ENCODE assay signal across 8 mouse cellular contexts in the genomic region with DNA sequence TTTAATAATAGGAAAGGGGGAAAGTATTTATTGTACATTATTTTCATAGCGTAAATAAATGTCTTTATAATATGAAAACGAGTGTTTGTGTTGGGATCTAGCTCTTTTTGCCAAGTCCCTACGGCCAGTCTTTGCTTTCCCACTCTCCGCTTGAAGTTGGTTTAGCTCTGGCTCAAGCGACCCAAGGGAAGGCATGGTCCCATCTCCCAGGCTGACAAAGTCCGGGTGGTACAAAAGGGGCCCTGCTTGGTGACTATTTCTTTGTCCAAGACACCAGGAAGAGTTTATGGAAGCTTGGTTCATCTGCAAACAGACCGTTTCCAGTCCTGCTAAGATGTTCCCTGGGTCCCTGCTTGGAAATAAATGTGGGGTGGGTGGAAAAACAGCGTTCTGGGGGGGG. TPM values are rescaled to one million over a fixed set of nuclear protein-coding genes. Genes with fewer than 3 reads are reported as not detected.
DNase-seq lines count a peak whose midpoint lies in the region; ATAC-seq and TF ChIP-seq lines count a peak whose summit lies in the region.
"Had no signal": no experiment of that assay in that cellular context is flagged by ENCODE, and none has a peak within 500 bp of the region (broad histone marks: within the 10 kb centered on the region; RNA-seq: fewer than 3 reads in every experiment).

No protein-coding gene starts in this region.

- WGBS in kidney, adult 2 months = 11% methylated on average over 8 of the region's 8 CpGs
- 7% methylated on average over 8 of the region's 8 CpGs for whole genome bisulfite sequencing in embryonic facial prominence, embryonic 13.5 days
- 6% methylated on average over 8 of the region's 8 CpGs for WGBS in hindbrain, embryonic 15.5 days
- WGBS in liver, postnatal 0 days (ENCODE audit: insufficient replicate concordance) = 23% methylated on average over 8 of the region's 8 CpGs

- peak overlapping the region; percentile 49; the same call in 1 of the 2 replicates for H3K4me2 ChIP-seq in embryonic facial prominence, embryonic 13.5 days
- H3K4me2 ChIP-seq in hindbrain, embryonic 15.5 days = peak overlapping the region; percentile 60
- H3K4me2 ChIP-seq in liver, postnatal 0 days (ENCODE audit: low read depth, low read length) = peak overlapping the region; percentile 51

- no peak for TF ChIP-seq EP300 in liver, postnatal 0 days (IDR thresholded peaks at IDR 0.05; ENCODE audit: low read depth)

- H3K4me3 ChIP-seq in kidney, adult 2 months (ENCODE audit: insufficient read depth, low read depth, low read length) = peak overlapping the region; percentile 56
- no peak overlapping the region for H3K4me3 ChIP-seq in embryonic facial prominence, embryonic 13.5 days
- peak overlapping the region; percentile 55 for H3K4me3 ChIP-seq in hindbrain, embryonic 15.5 days
- H3K4me3 ChIP-seq in liver, postnatal 0 days (ENCODE audit: low read depth, low read length) = no peak overlapping the region

- peaks cover 8% of the 10 kb centered on the region; the same call in 1 of the 2 replicates for H3K4me1 ChIP-seq in kidney, adult 2 months (ENCODE audit: control insufficient read depth, insufficient read depth, low read length)
- H3K4me1 ChIP-seq in embryonic facial prominence, embryonic 13.5 days = peaks cover 11% of the 10 kb centered on the region; the same call in 1 of the 2 replicates
- H3K4me1 ChIP-seq in hindbrain, embryonic 15.5 days (replicated peaks) = peaks cover 22% of the 10 kb centered on the region
- no peaks in the 10 kb centered on the region for H3K4me1 ChIP-seq in liver, postnatal 0 days (ENCODE audit: insufficient read depth)

- TF ChIP-seq CTCF in kidney, adult 2 months (conservative IDR thresholded peaks at IDR 0.05; ENCODE audit: insufficient read depth, insufficient read length, low read depth, low read length) = no peak
- no peak for TF ChIP-seq CTCF in liver, postnatal 0 days (IDR thresholded peaks at IDR 0.05; ENCODE audit: low read depth)

- no peak overlapping the region for H3K9ac ChIP-seq in embryonic facial prominence, embryonic 13.5 days
- peak overlapping the region; percentile 50 for H3K9ac ChIP-seq in hindbrain, embryonic 15.5 days
- no peak overlapping the region for H3K9ac ChIP-seq in liver, postnatal 0 days (replicated peaks)

- no peaks in the 10 kb centered on the region for H3K27me3 ChIP-seq in kidney, adult 2 months (replicated peaks; ENCODE audit: control insufficient read depth, insufficient read depth, low read length)
- H3K27me3 ChIP-seq in embryonic facial prominence, embryonic 13.5 days = peaks cover 96% of the 10 kb centered on the region
- peaks cover 20% of the 10 kb centered on the region; the same call in 1 of the 2 replicates for H3K27me3 ChIP-seq in hindbrain, embryonic 15.5 days
- H3K27me3 ChIP-seq in liver, postnatal 0 days (ENCODE audit: insufficient read depth, low read length) = peaks cover 79% of the 10 kb centered on the region

- TF ChIP-seq POLR2A in kidney, adult 2 months (IDR thresholded peaks at IDR 0.05; ENCODE audit: low read depth, low read length) = no peak

- H3K36me3 ChIP-seq in kidney, adult 2 months (ENCODE audit: control insufficient read depth, insufficient read depth, low read length) = no peaks in the 10 kb centered on the region
- no peaks in the 10 kb centered on the region for H3K36me3 ChIP-seq in embryonic facial prominence, embryonic 13.5 days
- H3K36me3 ChIP-seq in hindbrain, embryonic 15.5 days = no peaks in the 10 kb centered on the region
- no peaks in the 10 kb centered on the region for H3K36me3 ChIP-seq in liver, postnatal 0 days (replicated peaks; ENCODE audit: insufficient read depth, low read length)

- DNase-seq in kidney, adult 2 months = peak; percentile 55
- DNase-seq in kidney, adult 11 months = no peak
- no peak for DNase-seq in liver, postnatal 0 days
- DNase-seq in natural killer cell, adult 2 months (ENCODE audit: low spot score in 2 of 2) = no peak
- no peak for DNase-seq in ovary, postnatal 14 days (ENCODE audit: low spot score)

- no peaks in the 10 kb centered on the region for H3K9me3 ChIP-seq in embryonic facial prominence, embryonic 13.5 days
- H3K9me3 ChIP-seq in hindbrain, embryonic 15.5 days = no peaks in the 10 kb centered on the region
- H3K9me3 ChIP-seq in liver, postnatal 0 days (ENCODE audit: low read length) = no peaks in the 10 kb centered on the region

- no peak for ATAC-seq in embryonic facial prominence, embryonic 13.5 days (ENCODE audit: insufficient number of reproducible peaks, insufficient read depth, low FRiP score, low TSS enrichment, low read depth)
- ATAC-seq in hindbrain, embryonic 15.5 days (ENCODE audit: low FRiP score, low read depth) = no peak
- no peak for ATAC-seq in liver, postnatal 0 days
- ATAC-seq: activated CD4-positive, CD25-positive, alpha-beta regulatory T cell, adult 4 months had no signal

- H3K27ac ChIP-seq in kidney, adult 2 months (ENCODE audit: insufficient read depth, low read depth, low read length) = peak overlapping the region; percentile 95
- no peak overlapping the region for H3K27ac ChIP-seq in embryonic facial prominence, embryonic 13.5 days
- H3K27ac ChIP-seq in hindbrain, embryonic 15.5 days (replicated peaks) = peak overlapping the region; percentile 97
- H3K27ac ChIP-seq in liver, postnatal 0 days (ENCODE audit: low read depth) = no peak overlapping the region

RNA-seq across cellular contexts. Expression of a gene that starts 3.6 kb away (rescaled TPM):
- 22.8 and 28.4 TPM in 2 replicates for polyA plus RNA-seq in kidney, adult 2 months (2012; rRNA removed)
- 0.28 and 0.52 TPM in 2 replicates for polyA plus RNA-seq in embryonic facial prominence, embryonic 13.5 days (2015; fragmentation: Nextera tagmentation; extraction: Ambion mirVana)
- polyA plus RNA-seq in hindbrain, embryonic 15.5 days (2015; fragmentation: Nextera tagmentation; extraction: Ambion mirVana) = 26.8 and 32.9 TPM in 2 replicates
- 0.67 and 1.1 TPM in 2 replicates for polyA plus RNA-seq in liver, postnatal 0 days (2015; fragmentation: Nextera tagmentation; extraction: Ambion mirVana)
- polyA plus RNA-seq: activated CD4-positive, CD25-positive, alpha-beta regulatory T cell, adult 4 months had no signal

RNA-seq across cellular contexts. Expression of a gene that starts 11.6 kb away (rescaled TPM):
- polyA plus RNA-seq in kidney, adult 2 months (2012; rRNA removed) = not detected in 2 replicates
- polyA plus RNA-seq in embryonic facial prominence, embryonic 13.5 days (2015; fragmentation: Nextera tagmentation; extraction: Ambion mirVana) = not detected in 2 replicates
- 0.30 and 0.52 TPM in 2 replicates for polyA plus RNA-seq in hindbrain, embryonic 15.5 days (2015; fragmentation: Nextera tagmentation; extraction: Ambion mirVana)
- not detected in 2 replicates for polyA plus RNA-seq in liver, postnatal 0 days (2015; fragmentation: Nextera tagmentation; extraction: Ambion mirVana)
- polyA plus RNA-seq: activated CD4-positive, CD25-positive, alpha-beta regulatory T cell, adult 4 months had no signal

RNA-seq across cellular contexts. Expression of a gene that starts 30.8 kb away (rescaled TPM):
- 10.1 and 14.1 TPM in 2 replicates for polyA plus RNA-seq in kidney, adult 2 months (2012; rRNA removed)
- polyA plus RNA-seq in embryonic facial prominence, embryonic 13.5 days (2015; fragmentation: Nextera tagmentation; extraction: Ambion mirVana) = not detected in 2 replicates
- polyA plus RNA-seq in hindbrain, embryonic 15.5 days (2015; fragmentation: Nextera tagmentation; extraction: Ambion mirVana) = 12.8 and 13.2 TPM in 2 replicates
- polyA plus RNA-seq in liver, postnatal 0 days (2015; fragmentation: Nextera tagmentation; extraction: Ambion mirVana) = 0.19 and 0.26 TPM in 2 replicates
- polyA plus RNA-seq: activated CD4-positive, CD25-positive, alpha-beta regulatory T cell, adult 4 months had no signal

RNA-seq across cellular contexts. Expression of a gene that starts 35.9 kb away (rescaled TPM):
- 12.6 and 14.6 TPM in 2 replicates for polyA plus RNA-seq in kidney, adult 2 months (2012; rRNA removed)
- polyA plus RNA-seq in embryonic facial prominence, embryonic 13.5 days (2015; fragmentation: Nextera tagmentation; extraction: Ambion mirVana) = 0.13 TPM in 1 of 2 replicates, not detected in the other
- polyA plus RNA-seq in hindbrain, embryonic 15.5 days (2015; fragmentation: Nextera tagmentation; extraction: Ambion mirVana) = 3.5 and 3.8 TPM in 2 replicates
- 0.22 and 0.27 TPM in 2 replicates for polyA plus RNA-seq in liver, postnatal 0 days (2015; fragmentation: Nextera tagmentation; extraction: Ambion mirVana)

RNA-seq across cellular contexts. Expression of a gene that starts 50.8 kb away (rescaled TPM):
- polyA plus RNA-seq in kidney, adult 2 months (2012; rRNA removed) = 7.7 and 8.4 TPM in 2 replicates
- 6.0 TPM in 1 of 2 replicates, not detected in the other for polyA plus RNA-seq in embryonic facial prominence, embryonic 13.5 days (2015; fragmentation: Nextera tagmentation; extraction: Ambion mirVana)
- 115 and 140 TPM in 2 replicates for polyA plus RNA-seq in hindbrain, embryonic 15.5 days (2015; fragmentation: Nextera tagmentation; extraction: Ambion mirVana)
- polyA plus RNA-seq in liver, postnatal 0 days (2015; fragmentation: Nextera tagmentation; extraction: Ambion mirVana) = 0.75 and 0.91 TPM in 2 replicates
- polyA plus RNA-seq: activated CD4-positive, CD25-positive, alpha-beta regulatory T cell, adult 4 months had no signal

Comparison
In these comparisons a context has a peak if more than half of its experiments do, and no peak if none do; other contexts are left out.
1. H3K27ac ChIP-seq: peak in kidney, adult 2 months (single experiment) and hindbrain, embryonic 15.5 days (single experiment); none in embryonic facial prominence, embryonic 13.5 days (single experiment) and liver, postnatal 0 days (single experiment).
2. H3K4me3 ChIP-seq: peak in kidney, adult 2 months (single experiment) and hindbrain, embryonic 15.5 days (single experiment); none in embryonic facial prominence, embryonic 13.5 days (single experiment) and liver, postnatal 0 days (single experiment).
3. RNA of a gene that starts 3.6 kb away (polyA plus RNA-seq): 26.8 to 32.9 TPM in hindbrain, embryonic 15.5 days and 22.8 to 28.4 TPM in kidney, adult 2 months; 0.67 to 1.1 TPM in liver, postnatal 0 days and 0.28 to 0.52 TPM in embryonic facial prominence, embryonic 13.5 days; every median in the first group is over 10 times any median in the second.
4. Peak in every context shown above with its lines, with median percentiles within 50 percentile points of each other: H3K4me2 ChIP-seq.